Mouse (Mus musculus): ENCODE results near the gene Lonp1.

GRCm38 (mm10) chr17:56626260-56626659, 427 bp downstream of the Lonp1 start:
- TF ChIP-seq CTCF (IDR thresholded peaks at IDR 0.05; ENCODE audit: low read depth) (no peak), EP300 (optimal IDR thresholded peaks at IDR 0.05) (no peak)
